Mouse (Mus musculus) hindbrain, embryonic 10.5 days (tissue): ENCODE measurements around the gene Lrrc73. TPM values are rescaled to one million over a fixed set of nuclear protein-coding genes. Genes with fewer than 3 reads are reported as not detected.

Experiments used
- DNase-seq: peaks from one replicate; pipeline ENCODE4 v3.0.0-alpha.2; 2017; ENCODE audit warnings: low spot score
- H3K27ac ChIP-seq: fragments of 300-500 bp; sonication (generic); 2 replicates; pipeline ENCODE4 v1.5.1; 2016; ENCODE audit warnings: mild to moderate bottlenecking, moderate library complexity
- H3K27me3 ChIP-seq: fragments of 300-500 bp; sonication (generic); 2 replicates; pipeline ENCODE4 v1.6.1; 2016; ENCODE audit warnings: mild to moderate bottlenecking; ENCODE audit not compliant: poor library complexity, insufficient read depth, severe bottlenecking
- H3K36me3 ChIP-seq: fragments of 300-500 bp; sonication (generic); 2 replicates; pipeline ENCODE4 v1.6.1; 2016; ENCODE audit warnings: mild to moderate bottlenecking, moderate library complexity
- H3K4me1 ChIP-seq: fragments of 300-500 bp; sonication (generic); replicated peaks from 2 replicates; pipeline ENCODE4 v1.6.1; 2016; ENCODE audit warnings: mild to moderate bottlenecking
- H3K4me3 ChIP-seq: fragments of 300-500 bp; sonication (generic); 2 replicates; pipeline ENCODE4 v1.5.1; 2016; ENCODE audit warnings: mild to moderate bottlenecking, moderate library complexity
- H3K9me3 ChIP-seq: fragments of 300-500 bp; sonication (generic); 2 replicates; pipeline ENCODE4 v1.6.1; 2016; ENCODE audit warnings: mild to moderate bottlenecking, moderate library complexity
- WGBS: fragments of 180-500 bp; shearing (Covaris S2); methylation state at CpG from one replicate; pipeline ENCODE4 v1.1.7; 2016; 5-methylcytosine and 5-hydroxymethylcytosine counted together
- polyA plus RNA-seq: library from polyadenylated mRNA; unstranded; fragments of >200 nt; fragmentation: Nextera tagmentation; extraction: Ambion mirVana; gene quantifications from 2 replicates; pipeline ENCODE4 v1.2.1, GENCODE M21; 2016

Gene Lrrc73
- polyA plus RNA-seq, 1 experiment from 2014 or later = 3.8 TPM

DNA sequence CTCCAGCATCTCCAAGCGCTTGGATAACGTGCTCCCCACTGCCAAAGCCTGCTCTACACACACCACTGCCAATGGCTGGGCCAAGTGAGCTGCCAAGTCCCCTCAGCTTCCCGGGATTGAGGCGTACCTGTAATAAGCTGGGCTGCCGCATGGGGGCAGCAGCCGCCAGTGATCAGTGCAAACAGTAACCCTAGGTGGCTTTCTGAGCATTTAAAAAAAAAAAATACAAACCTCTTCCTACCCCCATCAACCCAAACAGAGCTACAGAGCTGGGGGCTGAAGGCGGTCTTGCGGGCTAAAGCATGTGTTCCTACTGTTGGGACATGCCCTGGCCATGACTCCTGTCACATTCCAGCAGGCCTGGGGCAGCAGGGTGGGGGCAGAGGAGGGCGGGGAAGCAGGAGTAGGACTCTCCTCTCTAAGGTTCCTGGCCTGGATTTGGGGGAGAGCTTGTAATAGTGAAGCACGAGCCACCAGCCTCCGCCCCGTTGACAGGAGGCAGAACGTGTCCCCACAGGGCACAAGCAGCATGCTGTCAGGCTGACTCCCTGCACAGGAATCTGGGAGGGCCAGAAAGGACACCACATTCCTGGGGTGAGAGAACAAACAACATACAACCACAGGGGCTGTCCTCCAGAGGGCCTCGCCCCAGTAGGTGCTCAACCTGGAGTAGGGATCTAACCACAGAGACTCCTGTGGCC lies 12.7 kb downstream of the Lrrc73 start:
- H3K4me3 ChIP-seq = no peak overlapping the region
- WGBS = 29% methylated on average over 14 of the region's 14 CpGs
- H3K4me1 ChIP-seq = peaks cover 16% of the 10 kb centered on the region
- H3K27me3 ChIP-seq = no peaks in the 10 kb centered on the region
- peaks cover 99% of the 10 kb centered on the region for H3K36me3 ChIP-seq
- peak; percentile 82 for DNase-seq
- H3K9me3 ChIP-seq = no peaks in the 10 kb centered on the region
- no peak overlapping the region for H3K27ac ChIP-seq

DNA sequence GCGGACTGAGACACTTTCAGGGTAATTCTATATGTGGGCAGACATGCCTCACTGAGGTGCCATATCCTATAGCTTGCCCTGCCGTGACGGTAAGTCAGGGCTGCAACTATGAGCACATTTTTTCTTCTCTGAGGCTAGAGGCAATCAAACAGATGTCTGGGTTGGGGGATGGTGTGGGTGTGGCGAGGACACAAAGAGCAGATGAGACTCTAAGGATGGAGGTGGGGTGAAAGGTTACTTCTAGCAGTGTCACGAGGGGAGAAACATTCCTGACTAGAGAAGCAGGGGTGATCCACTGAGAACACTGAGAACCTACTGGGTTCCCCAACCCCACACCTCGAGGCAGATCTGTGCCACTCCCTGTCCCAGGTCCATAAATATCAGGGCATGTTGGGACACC lies 13.7 kb downstream of the Lrrc73 start:
- peaks cover 99% of the 10 kb centered on the region for H3K36me3 ChIP-seq
- WGBS = 75% methylated on average over 6 of the region's 6 CpGs
- H3K27me3 ChIP-seq = no peaks in the 10 kb centered on the region
- no peak overlapping the region for H3K4me3 ChIP-seq
- H3K9me3 ChIP-seq = no peaks in the 10 kb centered on the region
- peaks cover 20% of the 10 kb centered on the region for H3K4me1 ChIP-seq
- DNase-seq = no peak
- H3K27ac ChIP-seq = no peak overlapping the region

DNA sequence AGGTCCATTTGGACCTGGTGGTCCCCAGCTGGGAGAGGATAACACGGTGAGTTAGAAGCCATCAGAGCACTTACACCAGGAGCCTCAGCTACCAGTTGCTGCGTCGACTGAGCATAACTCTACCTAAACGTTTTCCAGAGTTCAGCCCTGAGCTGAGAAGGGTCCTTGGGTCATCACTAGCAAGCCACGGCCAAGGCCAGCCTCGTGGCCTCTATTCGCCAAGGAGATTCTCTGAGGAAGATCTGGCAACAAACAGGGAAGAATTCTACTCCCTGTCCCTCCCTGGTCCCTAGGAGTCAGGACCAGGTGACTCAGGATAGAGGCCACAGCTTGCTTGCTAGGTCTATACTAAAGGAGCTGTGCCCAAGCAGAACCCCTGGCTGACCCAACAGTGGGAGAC lies 14.2 kb downstream of the Lrrc73 start:
- 89% methylated on average over 7 of the region's 7 CpGs for WGBS
- no peak overlapping the region for H3K4me3 ChIP-seq
- H3K27ac ChIP-seq = no peak overlapping the region
- H3K27me3 ChIP-seq = no peaks in the 10 kb centered on the region
- DNase-seq = no peak
- H3K36me3 ChIP-seq = peaks cover 98% of the 10 kb centered on the region
- H3K4me1 ChIP-seq = peaks cover 23% of the 10 kb centered on the region
- no peaks in the 10 kb centered on the region for H3K9me3 ChIP-seq

DNA sequence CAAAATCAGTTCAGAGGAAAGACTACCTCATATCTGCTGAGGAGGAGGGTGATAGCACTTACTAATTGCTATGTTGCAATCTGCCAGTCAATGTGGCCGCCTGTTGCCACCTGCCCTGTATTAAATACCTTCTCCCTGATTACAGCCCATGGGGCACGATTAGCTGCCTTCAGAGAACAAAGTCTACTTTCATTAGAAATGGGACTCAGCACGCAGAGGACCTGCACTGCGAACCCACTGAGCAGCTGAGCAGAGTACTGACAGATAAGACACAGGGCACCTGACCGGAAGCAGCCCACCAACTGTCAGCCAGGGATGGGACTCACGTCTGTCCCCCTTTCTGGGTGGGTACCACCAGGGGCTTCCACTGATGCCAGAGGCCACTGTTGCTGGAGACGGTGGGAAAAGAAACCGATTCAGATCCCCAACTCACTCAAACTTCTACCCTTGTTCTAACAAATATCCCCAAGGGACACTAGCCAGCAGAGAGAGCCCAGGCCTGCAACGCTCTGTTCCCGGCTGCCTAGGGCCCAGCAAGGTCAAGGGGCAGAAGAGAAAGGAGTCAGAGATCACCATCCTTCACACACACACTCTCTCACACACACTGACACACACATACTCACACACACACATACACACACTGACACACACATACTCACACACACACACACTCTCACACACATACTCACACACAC lies 14.8 kb downstream of the Lrrc73 start:
- 77% methylated on average over 10 of the region's 10 CpGs for WGBS
- DNase-seq = no peak
- H3K36me3 ChIP-seq = peaks cover 98% of the 10 kb centered on the region
- peaks cover 23% of the 10 kb centered on the region for H3K4me1 ChIP-seq
- H3K27ac ChIP-seq = no peak overlapping the region
- no peak overlapping the region for H3K4me3 ChIP-seq
- H3K27me3 ChIP-seq = no peaks in the 10 kb centered on the region
- no peaks in the 10 kb centered on the region for H3K9me3 ChIP-seq

DNA sequence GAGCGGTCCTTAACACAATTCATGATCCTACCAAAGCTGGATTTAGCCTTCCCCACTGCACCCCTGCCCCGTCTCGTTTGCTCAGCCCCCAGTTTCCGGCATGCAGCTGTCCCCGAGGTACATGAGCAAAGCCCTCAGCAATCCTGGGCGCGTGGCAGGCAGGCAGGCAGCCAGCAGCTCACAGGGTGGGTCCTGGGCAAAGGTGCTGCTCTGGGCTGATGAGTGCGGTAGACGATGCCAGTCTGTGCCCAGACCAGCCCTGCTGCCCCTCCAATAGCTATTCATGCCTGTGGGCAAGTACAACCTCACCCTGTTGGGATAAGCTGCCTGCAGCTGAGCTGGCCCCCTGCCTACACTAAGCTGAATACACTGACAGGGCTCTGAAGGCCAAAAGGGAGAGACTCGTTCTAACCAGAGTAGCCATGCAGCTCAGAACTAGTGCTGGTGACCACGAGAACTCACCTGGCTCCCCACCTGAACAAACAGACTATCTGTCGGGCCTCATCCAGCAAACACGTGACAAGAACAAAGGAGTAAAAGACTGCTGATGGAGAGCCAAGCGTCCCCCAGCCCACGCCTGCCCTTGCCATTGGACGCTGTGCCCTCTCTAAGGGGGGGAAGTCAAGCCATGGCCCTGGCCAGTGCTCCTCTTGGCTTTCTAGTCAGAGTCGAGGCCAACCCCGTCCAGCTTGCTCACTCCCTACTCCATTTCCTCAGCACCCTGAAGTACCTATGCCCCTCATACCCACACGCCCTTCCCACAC lies 16.6 kb downstream of the Lrrc73 start:
- peaks cover 39% of the 10 kb centered on the region for H3K4me1 ChIP-seq
- 0 out of 2 replicates have a peak overlapping the region, but pooled peaks have one; percentile 3 for H3K27ac ChIP-seq
- no peaks in the 10 kb centered on the region for H3K9me3 ChIP-seq
- H3K4me3 ChIP-seq = no peak overlapping the region
- WGBS = 90% methylated on average over 19 of the region's 19 CpGs
- peaks cover 95% of the 10 kb centered on the region for H3K36me3 ChIP-seq
- no peaks in the 10 kb centered on the region for H3K27me3 ChIP-seq
- no peak for DNase-seq

DNA sequence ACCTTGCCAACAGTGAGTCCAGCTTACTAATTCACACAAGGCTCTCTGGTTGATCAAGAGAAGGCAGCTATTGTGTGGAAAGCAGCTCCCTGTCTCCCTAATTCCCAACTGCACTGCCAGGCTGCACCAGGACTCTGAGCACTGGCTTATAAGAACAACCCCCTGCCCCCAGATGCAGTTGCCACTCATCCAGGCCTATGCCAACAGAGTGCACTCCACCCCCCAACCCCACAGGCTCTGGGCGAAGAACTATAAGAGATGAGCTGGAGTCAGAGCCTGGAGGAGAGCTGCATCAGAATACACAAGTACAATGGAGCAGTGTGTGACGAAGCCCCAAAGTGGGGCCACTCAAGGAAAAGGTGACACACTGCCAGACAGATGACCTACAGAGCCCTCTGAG lies 18.7 kb downstream of the Lrrc73 start:
- no peaks in the 10 kb centered on the region for H3K9me3 ChIP-seq
- WGBS = 87% methylated on average over 2 of the region's 2 CpGs
- no peaks in the 10 kb centered on the region for H3K27me3 ChIP-seq
- H3K4me1 ChIP-seq = peaks cover 30% of the 10 kb centered on the region
- H3K36me3 ChIP-seq = peaks cover 88% of the 10 kb centered on the region
- no peak overlapping the region for H3K27ac ChIP-seq
- no peak for DNase-seq
- no peak overlapping the region for H3K4me3 ChIP-seq

DNA sequence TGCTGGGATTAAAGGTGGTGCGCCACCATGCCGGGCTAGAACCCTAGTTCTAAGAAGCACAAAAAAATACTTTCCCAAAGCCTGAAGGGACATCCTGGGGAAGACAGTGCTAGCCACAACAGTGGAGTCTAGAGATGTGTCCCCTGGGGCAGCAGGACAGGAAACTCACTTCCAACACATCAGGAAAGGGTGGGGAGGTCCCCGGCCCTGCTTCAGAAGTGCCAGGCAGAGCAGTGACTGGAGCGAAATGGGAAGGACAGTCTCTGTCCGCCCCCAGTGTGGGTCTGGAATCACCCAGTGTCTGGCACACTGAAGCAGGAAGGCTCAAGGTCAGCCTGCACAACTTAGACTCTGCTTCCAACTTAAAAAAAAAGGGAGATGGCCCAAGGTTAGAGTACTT lies 19.3 kb downstream of the Lrrc73 start:
- Histone ChIP-seq H3K36me3 (peaks cover 87% of the 10 kb centered on the region), H3K27ac (no peak overlapping the region), H3K27me3 (no peaks in the 10 kb centered on the region), H3K4me3 (no peak overlapping the region), H3K4me1 (peaks cover 33% of the 10 kb centered on the region), H3K9me3 (no peaks in the 10 kb centered on the region)
- no peak for DNase-seq
- WGBS = 91% methylated on average over 5 of the region's 5 CpGs

DNA sequence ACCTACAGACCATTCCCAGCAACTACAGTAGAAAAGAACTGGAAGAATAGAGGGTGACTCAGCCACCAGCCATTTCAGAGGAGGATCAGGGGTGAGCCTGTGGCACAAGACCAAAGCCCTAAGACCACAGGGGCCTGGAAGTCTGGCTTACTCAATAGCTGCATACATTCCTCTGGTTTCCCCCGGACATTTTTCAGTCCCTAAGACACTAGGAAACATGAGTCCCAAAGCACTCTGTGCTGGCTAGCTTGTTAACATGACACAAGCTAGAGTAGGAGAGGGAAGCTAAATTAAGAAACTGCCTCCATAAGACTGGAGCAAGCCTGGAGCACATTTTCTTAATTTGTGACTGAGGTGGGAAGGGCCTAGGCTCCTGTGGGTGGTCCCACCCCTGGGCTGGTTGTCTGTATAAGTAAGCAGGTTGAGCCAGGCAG lies 20.5 kb downstream of the Lrrc73 start:
- Histone ChIP-seq H3K9me3 (no peaks in the 10 kb centered on the region), H3K4me3 (no peak overlapping the region), H3K36me3 (peaks cover 88% of the 10 kb centered on the region), H3K4me1 (peaks cover 40% of the 10 kb centered on the region), H3K27me3 (no peaks in the 10 kb centered on the region), H3K27ac (no peak overlapping the region)
- WGBS = 59% methylated on average over 1 of the region's 1 CpGs
- no peak for DNase-seq

DNA sequence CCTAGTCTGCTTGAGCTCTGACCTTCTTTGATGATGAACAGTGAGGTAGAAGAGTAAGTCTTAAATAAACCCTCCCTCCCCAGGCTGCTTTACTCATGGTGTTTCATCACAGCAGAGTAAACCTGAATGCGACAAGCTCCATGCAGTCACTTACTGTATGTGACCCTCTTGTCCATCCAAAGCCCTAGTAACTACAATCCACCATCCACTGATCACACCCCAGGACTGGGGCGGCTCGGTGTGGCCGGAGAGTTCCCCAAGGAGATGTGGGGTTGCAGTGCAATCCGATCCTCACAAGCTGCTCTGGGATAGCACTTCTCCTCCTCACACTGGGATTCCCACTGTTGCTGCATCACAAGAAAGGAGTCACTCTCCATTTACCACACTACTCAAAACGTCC lies 21.1 kb downstream of the Lrrc73 start:
- WGBS = 56% methylated on average over 6 of the region's 6 CpGs
- DNase-seq = no peak
- no peak overlapping the region for H3K27ac ChIP-seq
- H3K27me3 ChIP-seq = no peaks in the 10 kb centered on the region
- no peak overlapping the region for H3K4me3 ChIP-seq
- peaks cover 40% of the 10 kb centered on the region for H3K4me1 ChIP-seq
- peaks cover 89% of the 10 kb centered on the region for H3K36me3 ChIP-seq
- H3K9me3 ChIP-seq = no peaks in the 10 kb centered on the region

DNA sequence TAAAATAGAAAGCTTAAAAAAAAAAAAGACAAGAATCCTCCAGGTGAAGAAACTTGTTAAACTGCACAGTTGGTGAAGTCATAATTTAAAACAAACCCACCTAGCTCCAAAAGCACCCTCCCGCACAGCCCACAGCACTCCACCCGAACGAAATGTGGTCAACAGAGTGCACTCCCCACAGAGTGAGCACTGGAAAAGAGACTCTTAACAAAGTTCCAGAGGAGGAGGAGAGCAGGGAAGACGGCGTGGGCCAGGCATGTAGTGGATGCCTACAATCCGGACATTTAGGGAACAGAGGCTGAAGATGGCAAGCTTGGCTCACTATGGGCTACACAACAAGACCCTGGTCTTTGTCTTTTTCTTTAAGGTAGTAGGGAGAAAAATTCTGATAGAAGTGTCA lies 21.7 kb downstream of the Lrrc73 start:
- Histone ChIP-seq H3K4me1 (peaks cover 40% of the 10 kb centered on the region), H3K36me3 (peaks cover 89% of the 10 kb centered on the region), H3K9me3 (no peaks in the 10 kb centered on the region), H3K4me3 (no peak overlapping the region), H3K27me3 (no peaks in the 10 kb centered on the region), H3K27ac (no peak overlapping the region)
- WGBS = 80% methylated on average over 6 of the region's 6 CpGs
- DNase-seq = no peak

DNA sequence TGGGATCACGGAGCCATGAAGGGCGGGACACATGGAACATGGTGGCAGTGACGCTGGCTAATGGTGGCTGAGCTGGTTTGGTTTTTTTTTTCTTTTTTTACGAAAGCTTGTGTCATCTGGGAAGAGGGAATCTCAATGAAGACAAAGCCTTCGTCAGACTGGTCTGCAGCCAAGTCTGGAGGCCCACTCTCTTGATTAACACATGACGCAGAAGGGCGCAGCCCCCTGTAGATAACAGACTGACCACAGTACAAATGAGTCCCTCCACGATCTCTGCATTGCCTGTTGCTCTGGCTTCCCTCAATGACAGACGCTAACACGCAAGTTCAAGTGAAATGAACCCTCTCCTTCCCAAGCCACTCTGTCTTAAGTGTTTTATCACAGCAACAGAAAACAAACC lies 22.2 kb downstream of the Lrrc73 start:
- H3K36me3 ChIP-seq = peaks cover 89% of the 10 kb centered on the region
- 91% methylated on average over 10 of the region's 10 CpGs for WGBS
- DNase-seq = no peak

DNA sequence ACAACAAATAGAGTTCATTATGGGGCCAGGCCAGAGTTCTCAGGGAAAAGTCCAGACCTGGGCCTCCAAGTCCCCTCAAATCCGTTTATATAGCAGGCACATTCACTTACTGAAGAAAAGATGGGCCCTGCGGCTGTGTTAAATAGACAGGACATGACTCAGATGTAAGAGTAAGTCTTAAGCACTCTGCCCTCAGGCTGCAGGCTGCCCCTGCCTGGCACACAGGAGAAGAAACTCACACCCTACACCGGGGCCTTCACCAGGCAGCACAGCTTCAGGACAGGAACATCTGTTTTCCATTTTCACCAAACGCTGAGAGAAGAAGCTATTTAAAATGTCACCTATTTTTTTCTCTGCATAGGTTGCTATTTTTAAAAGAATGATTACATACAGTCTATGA lies 24.3 kb downstream of the Lrrc73 start:
- no peak for DNase-seq
- no peaks in the 10 kb centered on the region for H3K27me3 ChIP-seq
- H3K4me3 ChIP-seq = no peak overlapping the region
- no peak overlapping the region for H3K27ac ChIP-seq
- peaks cover 73% of the 10 kb centered on the region for H3K36me3 ChIP-seq
- H3K4me1 ChIP-seq = peaks cover 52% of the 10 kb centered on the region
- H3K9me3 ChIP-seq = no peaks in the 10 kb centered on the region
- 72% methylated on average over 4 of the region's 4 CpGs for WGBS

More for the DNA sequence above, 22.2 kb downstream of the Lrrc73 start:
- Histone ChIP-seq H3K27ac (no peak overlapping the region), H3K9me3 (no peaks in the 10 kb centered on the region), H3K4me3 (no peak overlapping the region), H3K4me1 (peaks cover 40% of the 10 kb centered on the region), H3K27me3 (no peaks in the 10 kb centered on the region)
